Mouse (Mus musculus): Measurements from ENCODE around the gene Fbxl13. TPM values are rescaled to one million over a fixed set of nuclear protein-coding genes. Genes with fewer than 3 reads are reported as not detected.

Fbxl13 gene
- total and polyA plus RNA-seq, 3 experiments: 0.11 TPM; not detected in 2

- H3K4me1 ChIP-seq (ENCODE audit: insufficient read depth, low read depth, low read length): peaks cover 27% of the 10 kb centered on the region
- ATAC-seq (ENCODE audit: extremely low read depth, insufficient number of reproducible peaks, low FRiP score, poor library complexity, severe bottlenecking) (no peak), DNase-seq (ENCODE audit: low spot score) (no peak)
- peaks cover 58% of the 10 kb centered on the region for H3K36me3 ChIP-seq (replicated peaks)
- H3K4me3 ChIP-seq (ENCODE audit: low read depth, low read length): no peak overlapping the region; the same call in 1 of the 2 replicates
- no peaks in the 10 kb centered on the region for H3K27me3 ChIP-seq (ENCODE audit: insufficient read depth, low read length)
- TF ChIP-seq GATA2 (IDR thresholded peaks at IDR 0.05; ENCODE audit: borderline replicate concordance, low read depth, low read length): no peak
- TF ChIP-seq CTCF (IDR thresholded peaks at IDR 0.05; ENCODE audit: low read depth, low read length): no peak
- no peak for TF ChIP-seq GATA1 (IDR thresholded peaks at IDR 0.05; ENCODE audit: borderline replicate concordance, low read length)
- no peaks in the 10 kb centered on the region for H3K9me3 ChIP-seq (replicated peaks)
These were observed 28.3 kb upstream of the Fbxl13 start for GRCm38 (mm10) chr5:21673742-21674141.

- H3K36me3 ChIP-seq (replicated peaks): peaks cover 53% of the 10 kb centered on the region
- DNase-seq (ENCODE audit: low spot score): peak; percentile 61
- H3K4me3 ChIP-seq (ENCODE audit: low read depth, low read length): peak overlapping the region; percentile 55; the same call in 1 of the 2 replicates
- peaks cover 27% of the 10 kb centered on the region for H3K4me1 ChIP-seq (ENCODE audit: insufficient read depth, low read depth, low read length)
- H3K9me3 ChIP-seq (replicated peaks): no peaks in the 10 kb centered on the region
- TF ChIP-seq GATA1 (IDR thresholded peaks at IDR 0.05; ENCODE audit: borderline replicate concordance, low read length): no peak
- TF ChIP-seq TAL1 (conservative IDR thresholded peaks at IDR 0.05; ENCODE audit: low read depth, low read length): no peak
- no peak for TF ChIP-seq POLR2AphosphoS5 (IDR thresholded peaks at IDR 0.05; ENCODE audit: insufficient replicate concordance, low read depth, low read length)
- TF ChIP-seq GATA2 (IDR thresholded peaks at IDR 0.05; ENCODE audit: borderline replicate concordance, low read depth, low read length): no peak
- TF ChIP-seq CTCF (IDR thresholded peaks at IDR 0.05; ENCODE audit: low read depth, low read length): no peak
- peak; percentile 76 for ATAC-seq (ENCODE audit: extremely low read depth, insufficient number of reproducible peaks, low FRiP score, poor library complexity, severe bottlenecking)
- H3K27me3 ChIP-seq (ENCODE audit: insufficient read depth, low read length): no peaks in the 10 kb centered on the region
These were observed 27.6 kb upstream of the Fbxl13 start for GRCm38 (mm10) chr5:21672812-21673635.

GRCm38 (mm10) chr5:21669307-21669706 is 23.9 kb upstream of the Fbxl13 start:
- H3K9me3 ChIP-seq (replicated peaks): no peaks in the 10 kb centered on the region
- no peak overlapping the region for H3K4me3 ChIP-seq (ENCODE audit: low read depth, low read length)
- no peak for DNase-seq (ENCODE audit: low spot score)
- peaks cover 46% of the 10 kb centered on the region for H3K36me3 ChIP-seq (replicated peaks)
- no peak for TF ChIP-seq TAL1 (conservative IDR thresholded peaks at IDR 0.05; ENCODE audit: low read depth, low read length)
- no peak for TF ChIP-seq GATA2 (IDR thresholded peaks at IDR 0.05; ENCODE audit: borderline replicate concordance, low read depth, low read length)
- TF ChIP-seq POLR2AphosphoS5 (IDR thresholded peaks at IDR 0.05; ENCODE audit: insufficient replicate concordance, low read depth, low read length): no peak
- TF ChIP-seq GATA1 (IDR thresholded peaks at IDR 0.05; ENCODE audit: borderline replicate concordance, low read length): no peak
- TF ChIP-seq CTCF (IDR thresholded peaks at IDR 0.05; ENCODE audit: low read depth, low read length): no peak
- no peak for ATAC-seq (ENCODE audit: extremely low read depth, insufficient number of reproducible peaks, low FRiP score, poor library complexity, severe bottlenecking)
- no peaks in the 10 kb centered on the region for H3K27me3 ChIP-seq (ENCODE audit: insufficient read depth, low read length)
- peaks cover 21% of the 10 kb centered on the region for H3K4me1 ChIP-seq (ENCODE audit: insufficient read depth, low read depth, low read length)

- ATAC-seq (ENCODE audit: extremely low read depth, insufficient number of reproducible peaks, low FRiP score, poor library complexity, severe bottlenecking): no peak
- Histone ChIP-seq H3K9me3 (replicated peaks) (no peaks in the 10 kb centered on the region), H3K36me3 (replicated peaks) (peaks cover 57% of the 10 kb centered on the region), H3K4me1 (ENCODE audit: insufficient read depth, low read depth, low read length) (peaks cover 10% of the 10 kb centered on the region), H3K27me3 (ENCODE audit: insufficient read depth, low read length) (no peaks in the 10 kb centered on the region), H3K4me3 (ENCODE audit: low read depth, low read length) (no peak overlapping the region)
- TF ChIP-seq GATA2 (IDR thresholded peaks at IDR 0.05; ENCODE audit: borderline replicate concordance, low read depth, low read length) (no peak), POLR2AphosphoS5 (IDR thresholded peaks at IDR 0.05; ENCODE audit: insufficient replicate concordance, low read depth, low read length) (no peak), CTCF (IDR thresholded peaks at IDR 0.05; ENCODE audit: low read depth, low read length) (no peak), GATA1 (IDR thresholded peaks at IDR 0.05; ENCODE audit: borderline replicate concordance, low read length) (no peak), TAL1 (conservative IDR thresholded peaks at IDR 0.05; ENCODE audit: low read depth, low read length) (no peak)
- no peak for DNase-seq (ENCODE audit: low spot score)
These were observed 22.0 kb upstream of the Fbxl13 start for GRCm38 (mm10) chr5:21667191-21668137.

- Histone ChIP-seq H3K36me3 (replicated peaks) (peaks cover 68% of the 10 kb centered on the region), H3K4me3 (ENCODE audit: low read depth, low read length) (no peak overlapping the region), H3K4me1 (ENCODE audit: insufficient read depth, low read depth, low read length) (peaks cover 12% of the 10 kb centered on the region; the same call in 1 of the 2 replicates), H3K27me3 (ENCODE audit: insufficient read depth, low read length) (no peaks in the 10 kb centered on the region), H3K9me3 (replicated peaks) (no peaks in the 10 kb centered on the region)
- no peak for ATAC-seq (ENCODE audit: extremely low read depth, insufficient number of reproducible peaks, low FRiP score, poor library complexity, severe bottlenecking)
- DNase-seq (ENCODE audit: low spot score): no peak
- no peak for TF ChIP-seq GATA2 (IDR thresholded peaks at IDR 0.05; ENCODE audit: borderline replicate concordance, low read depth, low read length)
- no peak for TF ChIP-seq CTCF (IDR thresholded peaks at IDR 0.05; ENCODE audit: low read depth, low read length)
- TF ChIP-seq GATA1 (IDR thresholded peaks at IDR 0.05; ENCODE audit: borderline replicate concordance, low read length): no peak
- TF ChIP-seq TAL1 (conservative IDR thresholded peaks at IDR 0.05; ENCODE audit: low read depth, low read length): no peak
- no peak for TF ChIP-seq POLR2AphosphoS5 (IDR thresholded peaks at IDR 0.05; ENCODE audit: insufficient replicate concordance, low read depth, low read length)
These were observed 17.6 kb upstream of the Fbxl13 start for GRCm38 (mm10) chr5:21663081-21663480.

- Histone ChIP-seq H3K4me1 (ENCODE audit: insufficient read depth, low read depth, low read length) (peaks cover 8% of the 10 kb centered on the region; the same call in 1 of the 2 replicates), H3K9me3 (replicated peaks) (no peaks in the 10 kb centered on the region), H3K4me3 (ENCODE audit: low read depth, low read length) (no peak overlapping the region), H3K27me3 (ENCODE audit: insufficient read depth, low read length) (no peaks in the 10 kb centered on the region), H3K36me3 (replicated peaks) (peaks cover 68% of the 10 kb centered on the region)
- no peak for DNase-seq (ENCODE audit: low spot score)
- no peak for TF ChIP-seq POLR2AphosphoS5 (IDR thresholded peaks at IDR 0.05; ENCODE audit: insufficient replicate concordance, low read depth, low read length)
- TF ChIP-seq CTCF (IDR thresholded peaks at IDR 0.05; ENCODE audit: low read depth, low read length): no peak
- no peak for TF ChIP-seq GATA1 (IDR thresholded peaks at IDR 0.05; ENCODE audit: borderline replicate concordance, low read length)
- no peak for TF ChIP-seq GATA2 (IDR thresholded peaks at IDR 0.05; ENCODE audit: borderline replicate concordance, low read depth, low read length)
- TF ChIP-seq TAL1 (conservative IDR thresholded peaks at IDR 0.05; ENCODE audit: low read depth, low read length): no peak
- no peak for ATAC-seq (ENCODE audit: extremely low read depth, insufficient number of reproducible peaks, low FRiP score, poor library complexity, severe bottlenecking)
These were observed 15.4 kb upstream of the Fbxl13 start for GRCm38 (mm10) chr5:21660850-21661249.

All from G1E (cell line).